Mouse (Mus musculus) lung, postnatal 25 days (tissue): ENCODE results near the gene Pdss2.
"Not testable (repeated sequence)": the region's sequence is repeated elsewhere in the genome, so short reads cannot be mapped to it uniquely, and the experiment has no call there.

Experiments used
- DNase-seq: peaks from one replicate; pipeline ENCODE4 v3.0.0; 2022; ENCODE audit warnings: low spot score

Gene Pdss2

DNA sequence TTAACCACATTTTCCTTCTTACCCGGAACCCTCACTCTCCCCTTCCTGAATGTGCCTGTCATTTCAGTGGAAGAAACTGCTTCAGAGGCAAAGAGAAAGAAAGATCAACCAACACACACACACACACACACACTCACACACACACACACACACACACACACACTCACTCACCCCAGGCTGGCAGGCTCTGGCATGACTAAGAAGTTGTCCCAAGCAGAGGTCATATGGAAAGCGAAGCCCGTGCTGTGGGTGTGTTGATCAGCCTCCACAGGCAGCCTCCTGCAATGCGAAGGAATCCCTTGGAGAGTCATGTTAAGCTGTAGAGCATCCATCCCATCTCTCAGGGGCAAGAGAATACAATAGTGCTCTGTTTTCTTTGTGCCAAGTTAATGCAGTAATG, 154.0 kb downstream of the Pdss2 start:
- DNase-seq, result no peak

GRCm38 (mm10) chr10:43376749-43377148, 155.5 kb downstream of the Pdss2 start:
- DNase-seq, result no peak

DNA sequence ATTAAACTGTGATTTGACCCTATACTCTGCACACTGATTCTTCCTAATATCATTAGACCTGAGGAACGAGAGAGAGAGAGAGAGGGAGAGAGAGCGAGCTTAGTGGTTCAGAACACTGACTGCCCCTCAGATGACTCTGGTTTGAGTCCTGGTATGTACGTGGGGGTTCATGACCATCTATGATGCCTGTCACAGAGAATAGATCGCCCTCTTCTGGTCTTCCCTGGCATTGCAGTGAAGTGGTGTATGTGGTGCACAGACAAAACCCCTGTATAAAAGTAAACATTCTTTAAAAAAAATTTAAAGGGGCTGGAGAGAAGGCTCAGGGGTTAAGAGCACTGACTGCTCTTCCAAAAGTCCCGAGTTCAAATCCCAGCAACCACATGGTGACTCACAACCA, 157.0 kb downstream of the Pdss2 start:
- peak; percentile 18 for DNase-seq

DNA sequence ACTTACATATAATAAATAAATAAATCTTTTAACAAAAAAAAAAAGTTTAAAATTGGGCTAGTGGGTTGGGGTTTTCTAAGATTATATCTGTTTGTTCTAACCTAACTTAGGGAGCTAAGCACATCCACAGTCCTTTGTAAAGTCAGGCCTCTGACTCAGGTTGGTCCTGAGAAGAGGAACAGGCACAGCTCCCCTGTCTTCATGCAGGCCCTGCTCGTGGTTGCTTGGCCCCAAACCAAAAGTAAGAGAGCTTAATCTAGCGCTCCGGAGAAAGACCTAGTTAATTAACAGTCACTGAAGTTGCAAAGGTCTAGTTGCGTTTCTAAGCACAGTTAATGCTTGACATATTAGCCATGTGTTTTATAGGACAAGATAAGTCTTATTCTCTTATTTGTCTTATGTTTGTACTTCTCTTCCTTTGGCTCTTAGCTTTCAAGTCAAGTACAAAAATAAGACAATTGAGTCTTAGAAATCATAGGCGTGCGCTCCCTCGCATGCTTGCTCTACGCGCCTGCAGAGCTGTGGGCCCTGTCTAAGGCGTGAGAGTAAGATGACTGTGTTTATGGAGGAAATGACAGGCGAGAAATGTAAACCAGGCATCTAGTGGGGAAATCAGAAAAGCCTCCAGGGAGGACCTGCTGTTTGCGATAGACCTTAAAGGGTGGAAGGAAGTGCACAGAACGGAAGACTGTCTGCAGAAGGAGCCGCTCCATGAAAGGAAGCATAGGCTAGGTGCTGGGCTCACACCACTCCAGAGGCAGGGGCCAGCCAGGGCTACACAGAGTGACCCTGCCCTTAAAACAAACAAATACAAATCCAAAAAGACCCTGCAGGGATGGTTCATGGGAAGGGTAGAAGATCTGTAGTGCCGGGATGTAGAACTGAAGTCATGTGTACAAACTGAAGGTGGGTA, 157.7 kb downstream of the Pdss2 start:
- DNase-seq, result no peak

- DNase-seq, result no peak
Measured at GRCm38 (mm10) chr10:43382660-43383059, 161.4 kb downstream of the Pdss2 start.

DNA sequence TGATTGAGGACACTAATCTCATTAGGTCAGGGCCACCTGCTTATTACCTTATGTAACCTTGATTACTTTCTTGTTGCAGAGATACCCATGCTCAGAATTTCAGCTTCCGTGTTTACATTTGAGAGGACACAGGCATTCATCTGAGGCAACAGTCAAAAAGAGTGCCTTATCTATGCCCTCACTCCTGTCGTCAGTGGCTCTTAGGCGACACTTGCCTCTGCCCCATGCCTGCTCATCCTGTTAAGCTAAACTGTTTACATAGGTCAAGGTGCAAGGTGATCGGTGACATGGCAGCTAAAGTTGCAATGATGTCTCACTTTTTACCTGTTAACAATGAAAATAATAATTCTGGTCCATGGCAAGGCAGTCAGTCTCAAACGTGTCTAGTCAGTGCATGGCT, 163.3 kb downstream of the Pdss2 start:
- no peak for DNase-seq

GRCm38 (mm10) chr10:43392921-43393320, 171.6 kb downstream of the Pdss2 start:
- no peak for DNase-seq

GRCm38 (mm10) chr10:43393818-43394217, 172.5 kb downstream of the Pdss2 start:
- DNase-seq, result no peak

DNA sequence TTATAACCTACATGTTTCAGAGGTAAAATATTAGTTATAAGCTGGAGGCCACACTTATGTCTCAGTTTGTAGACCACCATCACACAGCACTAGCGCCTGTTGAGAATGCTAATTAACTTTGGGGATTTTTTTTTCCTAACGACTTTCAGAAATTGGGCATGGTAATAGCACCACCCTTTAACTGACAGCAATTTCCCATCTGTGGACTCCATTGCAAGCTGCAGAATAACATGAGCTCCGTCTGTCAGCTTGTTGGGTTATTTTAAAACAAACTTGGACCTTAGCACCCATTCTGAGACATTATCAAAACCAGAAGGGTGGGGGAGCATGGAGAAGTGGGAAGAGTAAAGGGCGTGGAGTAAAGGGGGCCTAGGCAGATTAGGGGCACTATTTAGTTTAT, 174.5 kb downstream of the Pdss2 start:
- no peak for DNase-seq

GRCm38 (mm10) chr10:43399596-43400316, 178.5 kb downstream of the Pdss2 start:
- DNase-seq, result no peak

GRCm38 (mm10) chr10:43406107-43406506, 184.8 kb downstream of the Pdss2 start:
- DNase-seq, result no peak

DNA sequence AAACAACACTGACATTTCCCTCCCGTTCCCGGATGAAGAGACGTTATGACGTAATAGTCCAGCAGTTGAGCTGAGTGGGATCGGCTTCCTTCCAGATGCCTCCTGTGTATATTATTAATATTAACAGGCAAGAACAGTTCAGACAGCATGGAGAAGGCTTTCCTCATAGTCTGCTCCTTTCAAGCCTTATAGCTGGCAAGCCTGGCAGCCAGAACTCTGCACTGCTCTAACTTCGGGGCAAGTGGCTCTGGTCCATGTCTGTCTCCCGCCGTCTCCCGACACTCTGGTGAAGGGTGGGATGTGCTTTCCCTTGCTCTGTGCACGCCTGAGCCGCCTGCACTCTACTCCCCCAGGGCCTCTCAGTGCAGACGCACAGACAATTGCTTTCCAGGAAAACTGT, 185.6 kb downstream of the Pdss2 start:
- DNase-seq, result no peak

DNA sequence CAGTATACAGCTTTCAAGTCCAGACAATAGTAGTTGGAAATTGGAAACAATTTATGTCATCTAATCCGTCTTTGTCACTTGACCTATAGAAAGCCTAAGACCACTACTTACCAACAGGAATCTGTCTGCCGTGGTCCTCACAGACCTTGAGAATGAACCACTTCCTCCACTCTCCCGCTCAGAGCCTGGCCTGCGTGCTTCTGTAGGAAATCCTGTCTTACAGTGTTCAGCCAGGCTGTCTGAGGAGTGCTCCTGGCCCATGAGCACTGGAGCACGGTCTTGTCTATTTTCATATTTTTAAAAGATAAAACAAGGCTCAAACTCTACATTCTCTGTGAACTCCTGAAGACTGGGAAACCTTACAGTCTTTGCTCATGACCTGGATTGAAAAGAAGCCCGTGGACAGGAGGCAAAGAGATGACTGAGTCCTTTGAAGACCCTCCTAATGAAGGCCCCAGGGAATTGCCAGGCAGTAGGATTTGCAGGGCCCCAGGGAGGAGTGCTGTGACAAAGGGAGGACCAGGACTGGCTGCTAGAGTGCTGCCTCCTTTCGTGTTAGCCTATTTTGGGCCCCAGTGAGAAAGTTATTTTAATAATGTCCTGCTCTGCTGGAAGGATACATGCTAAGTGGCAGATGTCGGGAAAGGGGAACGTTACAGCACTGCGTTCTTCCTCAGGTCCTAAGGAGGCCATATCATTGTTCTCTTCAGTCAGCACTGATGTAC, 188.4 kb downstream of the Pdss2 start:
- DNase-seq, result no peak

GRCm38 (mm10) chr10:43411164-43411563, 189.9 kb downstream of the Pdss2 start:
- DNase-seq, result not testable (repeated sequence)

DNA sequence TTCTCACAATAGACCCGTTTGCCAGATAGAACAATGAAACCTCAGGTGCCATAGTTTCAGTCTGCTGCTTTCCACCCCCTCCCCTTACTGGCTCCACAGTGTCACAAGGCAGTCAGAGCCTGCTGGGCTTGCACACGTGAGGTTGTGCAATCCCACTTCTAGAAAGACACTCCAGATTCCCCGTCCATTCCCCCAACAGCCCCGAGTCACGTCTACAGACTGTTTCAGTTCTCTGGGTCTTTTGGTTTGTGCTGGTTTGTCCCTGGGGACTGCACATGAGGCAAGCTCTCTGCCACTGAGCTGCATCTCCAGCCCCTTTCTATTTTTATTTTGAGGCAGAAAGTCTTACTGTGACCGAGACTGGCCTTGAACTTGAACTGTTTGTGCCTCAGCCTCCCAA, 196.1 kb downstream of the Pdss2 start:
- no peak for DNase-seq

DNA sequence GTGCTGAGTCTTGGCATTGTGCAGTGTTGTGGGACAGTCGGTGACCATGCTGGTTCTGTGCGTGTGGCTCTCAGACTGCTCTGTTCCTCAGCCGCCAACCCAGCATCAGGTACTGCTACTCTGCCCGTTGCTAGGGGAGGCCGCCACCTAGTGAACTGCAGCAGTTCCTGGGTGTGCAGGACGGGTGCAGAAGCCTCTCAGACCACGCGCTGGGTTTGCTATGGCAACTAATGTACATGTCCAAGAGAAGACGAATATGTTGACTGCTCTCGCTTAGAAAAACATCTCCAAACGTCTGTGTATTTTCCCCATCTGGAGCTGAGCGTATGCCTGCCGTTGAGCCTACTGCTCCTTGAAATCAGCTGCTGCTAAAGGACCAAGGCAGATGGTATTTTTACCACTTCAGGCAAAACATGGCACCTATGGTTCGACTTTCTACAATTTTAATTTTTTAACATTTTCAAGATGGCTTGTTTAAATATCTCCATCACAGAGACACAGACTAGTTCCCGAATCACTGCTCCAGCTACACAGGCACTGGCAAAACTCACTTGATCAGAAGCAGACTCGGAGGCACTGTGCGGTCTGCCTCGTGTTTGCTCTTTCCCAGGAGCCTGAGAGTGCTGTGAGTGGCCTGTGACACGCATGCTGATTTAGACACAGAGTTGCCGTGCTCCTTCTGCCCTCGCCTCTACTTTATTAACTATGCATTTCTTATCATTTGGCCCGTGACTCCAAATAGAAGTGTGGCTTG, 199.6 kb downstream of the Pdss2 start:
- DNase-seq, result no peak

DNA sequence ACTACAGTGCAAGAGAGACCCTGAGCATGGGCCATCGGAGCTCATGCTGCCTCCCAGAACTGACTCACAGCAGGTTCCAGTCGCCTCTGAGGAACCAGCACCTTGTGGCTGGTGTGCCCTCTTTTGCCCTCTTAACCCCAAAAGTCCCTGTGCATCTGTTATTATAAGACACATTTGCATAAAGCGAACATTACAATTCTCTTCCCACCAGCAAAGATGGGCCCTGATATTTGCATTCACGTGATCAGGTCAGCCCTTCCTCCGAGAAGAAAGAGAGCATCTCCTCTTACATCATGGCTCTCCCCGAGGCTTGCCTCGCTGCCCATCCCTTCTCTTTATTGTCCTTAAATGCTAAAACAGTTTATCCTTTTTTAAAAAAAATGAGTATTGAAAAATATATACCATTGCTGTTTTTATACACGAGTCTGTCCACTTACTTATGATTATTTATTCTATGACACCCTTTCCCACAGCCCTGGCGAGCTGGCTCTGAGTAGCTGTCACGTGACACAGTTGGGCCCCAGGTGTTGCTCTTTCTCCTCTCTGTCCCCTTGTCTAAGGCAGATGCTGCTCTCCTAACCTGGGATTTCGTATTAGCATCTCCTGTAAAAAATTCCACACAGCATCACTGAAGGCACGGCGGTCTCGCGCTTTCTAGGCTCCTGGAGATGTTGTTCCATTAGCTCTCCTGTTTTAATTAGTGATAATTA, 200.9 kb downstream of the Pdss2 start:
- no peak for DNase-seq

GRCm38 (mm10) chr10:43424545-43424944, 203.3 kb downstream of the Pdss2 start:
- peak; percentile 18 for DNase-seq

- DNase-seq, result no peak
Measured at GRCm38 (mm10) chr10:43430606-43431005, 209.3 kb downstream of the Pdss2 start.

GRCm38 (mm10) chr10:43434326-43434725, 213.0 kb downstream of the Pdss2 start:
- DNase-seq, result no peak

DNA sequence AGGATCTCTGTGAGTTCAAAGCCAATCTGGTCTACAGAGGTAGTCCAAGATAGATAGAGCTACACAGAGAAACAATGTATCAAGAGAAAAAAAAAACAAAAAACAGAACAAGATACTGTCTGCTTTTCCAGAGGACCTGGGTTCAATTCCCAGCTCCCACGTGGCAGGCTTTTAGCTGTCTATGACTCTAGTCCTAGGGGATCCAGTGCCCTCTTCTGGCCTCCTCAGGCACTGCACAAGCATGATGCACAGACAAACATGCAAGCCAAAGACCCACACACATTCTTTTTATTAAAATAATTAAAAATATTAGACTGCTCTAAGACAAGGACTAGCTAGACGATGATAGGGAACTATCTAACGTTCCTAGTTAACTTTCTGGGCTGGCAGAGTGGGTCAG, 214.5 kb downstream of the Pdss2 start:
- no peak for DNase-seq
